Mouse (Mus musculus): ENCODE measurements at regions not wholly inside any gene's neighbourhood (a gene's known extent, or its start where the extent isn't known, plus 50 kb on each side); places are given as distances from the start of the nearest gene placed in this dataset.
A peak's percentile ranks its signal among the peaks of the same experiment; 100 is the strongest.

DNA sequence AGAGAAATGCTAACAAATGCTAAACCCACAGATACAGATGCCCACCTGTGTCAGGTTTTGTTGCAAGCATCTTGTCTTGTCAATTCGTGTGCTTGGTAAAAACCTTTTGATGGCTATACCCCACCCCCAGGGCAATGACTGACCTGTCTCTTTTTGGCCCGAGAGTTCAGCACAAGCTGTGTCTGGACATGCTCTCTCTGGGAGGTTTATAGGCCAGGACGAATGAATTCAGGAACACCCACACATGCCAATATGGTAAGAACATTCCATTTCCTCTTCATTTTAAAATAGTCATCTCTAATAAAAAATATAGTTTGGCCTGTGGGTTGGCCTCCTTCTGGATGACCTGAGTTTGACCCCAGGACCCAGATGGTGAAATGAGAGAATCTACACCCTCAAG lies 137.8 kb upstream of the Hs6st1 start:
- Histone ChIP-seq H3K9ac (ENCODE audit: low read depth, poor library complexity, severe bottlenecking) (no peak overlapping the region), H3K4me1 (ENCODE audit: control insufficient read depth, insufficient read depth, low read length) (peaks cover 5% of the 10 kb centered on the region), H3K27me3 (ENCODE audit: control insufficient read depth, insufficient read depth, low read length, poor library complexity, severe bottlenecking) (no peaks in the 10 kb centered on the region), H3K4me3 (ENCODE audit: low read depth, low read length) (no peak overlapping the region), H3K36me3 (ENCODE audit: control insufficient read depth, insufficient read depth, low read length, poor library complexity, severe bottlenecking) (no peaks in the 10 kb centered on the region), H3K9me3 (replicated peaks; ENCODE audit: control insufficient read depth, insufficient read depth, low read length, poor library complexity, severe bottlenecking) (no peaks in the 10 kb centered on the region), H3K27ac (ENCODE audit: insufficient read depth, low read length) (no peak overlapping the region)
- TF ChIP-seq POLR2A (IDR thresholded peaks at IDR 0.05; ENCODE audit: insufficient read depth, low read length) (no peak), CTCF (IDR thresholded peaks at IDR 0.05; ENCODE audit: low read depth, low read length) (no peak), EP300 (IDR thresholded peaks at IDR 0.05; ENCODE audit: insufficient read depth, low read depth, low read length) (no peak)

- Histone ChIP-seq H3K9me3 (replicated peaks; ENCODE audit: control insufficient read depth, insufficient read depth, low read length, poor library complexity, severe bottlenecking) (no peaks in the 10 kb centered on the region), H3K36me3 (ENCODE audit: control insufficient read depth, insufficient read depth, low read length, poor library complexity, severe bottlenecking) (no peaks in the 10 kb centered on the region)
- TF ChIP-seq EP300 (IDR thresholded peaks at IDR 0.05; ENCODE audit: insufficient read depth, low read depth, low read length) (peak; percentile 89), POLR2A (IDR thresholded peaks at IDR 0.05; ENCODE audit: insufficient read depth, low read length) (no peak)
Measured at GRCm38 (mm10) chr1:35931056-35931455, 137.1 kb upstream of the Hs6st1 start.

GRCm38 (mm10) chr1:35933511-35933910 lies 134.7 kb upstream of the Hs6st1 start:
- Histone ChIP-seq H3K27ac (ENCODE audit: insufficient read depth, low read length) (no peak overlapping the region), H3K9me3 (replicated peaks; ENCODE audit: control insufficient read depth, insufficient read depth, low read length, poor library complexity, severe bottlenecking) (no peaks in the 10 kb centered on the region), H3K9ac (ENCODE audit: low read depth, poor library complexity, severe bottlenecking) (no peak overlapping the region), H3K4me1 (ENCODE audit: control insufficient read depth, insufficient read depth, low read length) (peaks cover 5% of the 10 kb centered on the region), H3K27me3 (ENCODE audit: control insufficient read depth, insufficient read depth, low read length, poor library complexity, severe bottlenecking) (no peaks in the 10 kb centered on the region), H3K36me3 (ENCODE audit: control insufficient read depth, insufficient read depth, low read length, poor library complexity, severe bottlenecking) (no peaks in the 10 kb centered on the region), H3K4me3 (ENCODE audit: low read depth, low read length) (no peak overlapping the region)
- TF ChIP-seq CTCF (IDR thresholded peaks at IDR 0.05; ENCODE audit: low read depth, low read length) (no peak), EP300 (IDR thresholded peaks at IDR 0.05; ENCODE audit: insufficient read depth, low read depth, low read length) (no peak), POLR2A (IDR thresholded peaks at IDR 0.05; ENCODE audit: insufficient read depth, low read length) (no peak)

More at GRCm38 (mm10) chr1:35931056-35931455, 137.1 kb upstream of the Hs6st1 start:
- Histone ChIP-seq H3K27me3 (ENCODE audit: control insufficient read depth, insufficient read depth, low read length, poor library complexity, severe bottlenecking) (no peaks in the 10 kb centered on the region), H3K9ac (ENCODE audit: low read depth, poor library complexity, severe bottlenecking) (no peak overlapping the region), H3K4me1 (ENCODE audit: control insufficient read depth, insufficient read depth, low read length) (peaks cover 5% of the 10 kb centered on the region), H3K27ac (ENCODE audit: insufficient read depth, low read length) (no peak overlapping the region), H3K4me3 (ENCODE audit: low read depth, low read length) (no peak overlapping the region)

- TF ChIP-seq CTCF (IDR thresholded peaks at IDR 0.05; ENCODE audit: low read depth, low read length) = no peak
- TF ChIP-seq POLR2A (IDR thresholded peaks at IDR 0.05; ENCODE audit: insufficient read depth, low read length) = no peak
- TF ChIP-seq EP300 (IDR thresholded peaks at IDR 0.05; ENCODE audit: insufficient read depth, low read depth, low read length) = no peak
- no peaks in the 10 kb centered on the region for H3K9me3 ChIP-seq (replicated peaks; ENCODE audit: control insufficient read depth, insufficient read depth, low read length, poor library complexity, severe bottlenecking)
- H3K4me1 ChIP-seq (ENCODE audit: control insufficient read depth, insufficient read depth, low read length) = peaks cover 5% of the 10 kb centered on the region
- no peaks in the 10 kb centered on the region for H3K27me3 ChIP-seq (ENCODE audit: control insufficient read depth, insufficient read depth, low read length, poor library complexity, severe bottlenecking)
- no peak overlapping the region for H3K9ac ChIP-seq (ENCODE audit: low read depth, poor library complexity, severe bottlenecking)
- no peaks in the 10 kb centered on the region for H3K36me3 ChIP-seq (ENCODE audit: control insufficient read depth, insufficient read depth, low read length, poor library complexity, severe bottlenecking)
- no peak overlapping the region for H3K4me3 ChIP-seq (ENCODE audit: low read depth, low read length)
- H3K27ac ChIP-seq (ENCODE audit: insufficient read depth, low read length) = no peak overlapping the region
Measured at GRCm38 (mm10) chr1:35935099-35935651, 133.0 kb upstream of the Hs6st1 start.

DNA sequence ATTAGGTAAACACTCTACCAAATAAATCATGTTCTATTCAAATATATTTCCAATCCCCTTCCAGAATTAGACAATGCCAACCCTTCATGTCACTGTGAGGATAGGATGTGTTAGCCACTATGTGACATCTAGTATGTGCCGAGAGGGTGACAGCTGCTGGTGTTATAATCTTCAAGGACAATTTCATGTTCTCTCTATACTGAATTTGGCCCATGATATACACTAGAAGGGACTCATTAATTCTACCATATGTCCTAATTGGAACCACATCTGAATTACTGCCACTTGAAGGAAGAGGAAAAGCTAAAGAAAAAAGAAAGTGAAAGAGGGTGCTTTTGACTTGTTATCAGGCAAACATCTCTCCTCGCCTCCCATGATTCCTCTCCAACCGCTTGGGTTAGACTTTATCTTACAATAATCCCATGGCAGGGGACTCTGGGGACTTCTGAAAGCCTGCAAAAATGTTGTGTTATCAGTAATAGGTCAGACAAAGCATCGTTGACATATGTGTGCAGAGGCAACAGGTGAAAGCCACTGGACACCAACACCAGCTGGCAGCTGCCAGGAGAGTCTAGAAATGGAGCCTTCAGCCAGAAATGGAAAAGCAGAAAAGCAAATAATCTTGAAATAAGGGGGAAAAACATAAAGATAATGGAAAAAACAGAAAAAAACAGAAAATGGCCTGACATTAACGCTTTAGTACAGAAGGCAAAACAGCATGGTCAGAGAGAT lies 131.7 kb upstream of the Hs6st1 start:
- H3K9me3 ChIP-seq (replicated peaks; ENCODE audit: control insufficient read depth, insufficient read depth, low read length, poor library complexity, severe bottlenecking) = no peaks in the 10 kb centered on the region
- H3K4me3 ChIP-seq (ENCODE audit: low read depth, low read length) = no peak overlapping the region
- no peak overlapping the region for H3K27ac ChIP-seq (ENCODE audit: insufficient read depth, low read length)
- H3K4me1 ChIP-seq (ENCODE audit: control insufficient read depth, insufficient read depth, low read length) = peaks cover 3% of the 10 kb centered on the region
- no peak for TF ChIP-seq POLR2A (IDR thresholded peaks at IDR 0.05; ENCODE audit: insufficient read depth, low read length)
- TF ChIP-seq CTCF (IDR thresholded peaks at IDR 0.05; ENCODE audit: low read depth, low read length) = no peak
- no peak overlapping the region for H3K9ac ChIP-seq (ENCODE audit: low read depth, poor library complexity, severe bottlenecking)
- no peaks in the 10 kb centered on the region for H3K27me3 ChIP-seq (ENCODE audit: control insufficient read depth, insufficient read depth, low read length, poor library complexity, severe bottlenecking)
- H3K36me3 ChIP-seq (ENCODE audit: control insufficient read depth, insufficient read depth, low read length, poor library complexity, severe bottlenecking) = no peaks in the 10 kb centered on the region

DNA sequence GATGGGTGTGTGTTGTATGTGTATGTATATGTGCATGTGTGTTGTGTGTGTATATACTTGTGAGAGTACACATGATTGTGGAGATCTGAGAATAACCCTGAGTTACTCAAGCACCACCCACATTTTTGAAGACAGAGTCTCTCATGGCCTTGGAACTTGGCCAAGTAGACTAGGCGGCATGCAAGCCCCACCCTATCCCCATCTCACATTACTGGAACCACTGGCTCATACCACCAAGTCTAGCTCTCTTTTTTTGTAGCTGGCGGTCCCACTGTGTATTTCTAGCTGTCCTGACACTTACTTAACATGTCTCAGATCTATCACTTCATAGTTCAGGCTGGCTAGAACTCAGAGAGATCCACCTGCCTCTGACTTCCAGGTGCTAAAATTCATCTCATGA lies 128.0 kb upstream of the Hs6st1 start:
- Histone ChIP-seq H3K4me1 (ENCODE audit: control insufficient read depth, insufficient read depth, low read length) (peaks cover 12% of the 10 kb centered on the region), H3K9ac (ENCODE audit: low read depth, poor library complexity, severe bottlenecking) (no peak overlapping the region), H3K9me3 (replicated peaks; ENCODE audit: control insufficient read depth, insufficient read depth, low read length, poor library complexity, severe bottlenecking) (no peaks in the 10 kb centered on the region), H3K36me3 (ENCODE audit: control insufficient read depth, insufficient read depth, low read length, poor library complexity, severe bottlenecking) (no peaks in the 10 kb centered on the region), H3K27ac (ENCODE audit: insufficient read depth, low read length) (no peak overlapping the region), H3K27me3 (ENCODE audit: control insufficient read depth, insufficient read depth, low read length, poor library complexity, severe bottlenecking) (no peaks in the 10 kb centered on the region), H3K4me3 (ENCODE audit: low read depth, low read length) (no peak overlapping the region)
- TF ChIP-seq EP300 (IDR thresholded peaks at IDR 0.05; ENCODE audit: insufficient read depth, low read depth, low read length) (no peak), POLR2A (IDR thresholded peaks at IDR 0.05; ENCODE audit: insufficient read depth, low read length) (no peak), CTCF (IDR thresholded peaks at IDR 0.05; ENCODE audit: low read depth, low read length) (no peak)

Measured in ES-Bruce4 (cell line).